Mouse (Mus musculus) Patski (cell line): Measurements from ENCODE around the gene Ssrp1. TPM values are rescaled to one million over a fixed set of nuclear protein-coding genes. Genes with fewer than 3 reads are reported as not detected.

ENCODE experiments used
- ATAC-seq: fragments of 100-300 bp; one replicate; pipeline ENCODE4 v1.8.0; 2021
- CTCF ChIA-PET: fragments of 350-600 bp; sonication (Branson Sonifier 250); formaldehyde crosslinking; loops from one replicate; lab custom pipeline; 2022; ENCODE audit warnings: inconsistent platforms; lab: Charles Lee
- POLR2A ChIA-PET: fragments of 350-600 bp; sonication (Branson Sonifier 250); formaldehyde crosslinking; loops from one replicate; lab custom pipeline; 2022; ENCODE audit warnings: antibody characterized with exemption, inconsistent platforms; lab: Charles Lee
- DNase-seq: peaks from one replicate; pipeline ENCODE4 v3.0.0-alpha.2; 2011; ENCODE audit warnings: low read depth, low spot score
- H3K27me3 ChIP-seq: fragments of 371-371 bp; one replicate; pipeline ENCODE4 v1.5.1; 2021
- CTCF ChIP-seq: fragments of 100-300 bp; IDR thresholded peaks from one replicate; pipeline ENCODE4 v1.5.1; 2021
- in situ Hi-C: fragments of 300-500 bp; cut with MboI; formaldehyde crosslinking; loops from 3 replicates; pipeline ENCODE4 v1.11.1; 2018; ENCODE audit warnings: low pct_unique_long_range_greater_than_20kb, mixed read lengths
- polyA plus RNA-seq: library from polyadenylated mRNA; unstranded; gene quantifications from one replicate; pipeline ENCODE4 v1.2.3, GENCODE M21; 2021

Gene Ssrp1
- polyA plus RNA-seq, 1 experiment from 2014 or later, result 224 TPM

GRCm38 (mm10) chr2:85067903-85068625 lies 31.0 kb downstream of the Ssrp1 start:
- DNase-seq, result no peak
- no peaks in the 10 kb centered on the region for H3K27me3 ChIP-seq
- CTCF ChIA-PET, result no interaction called here
- POLR2A ChIA-PET, result no interaction called here
- no peak for TF ChIP-seq CTCF
- in situ Hi-C loops, result loop anchor here (10.0 kb wide), 1 partner anchor 333 kb away; the partner anchor contains the start of gene Ypel4
- ATAC-seq, result no peak

GRCm38 (mm10) chr2:85068626-85069025 lies 31.6 kb downstream of the Ssrp1 start:
- ATAC-seq, result no peak
- TF ChIP-seq CTCF, result no peak
- POLR2A ChIA-PET, result interaction anchor here (0.6 kb wide), 1 partner anchor 9 kb away, joined by 3 read pairs; no protein-coding TSS in a partner anchor
- H3K27me3 ChIP-seq, result no peaks in the 10 kb centered on the region
- in situ Hi-C loops, result loop anchor here (10.0 kb wide), 1 partner anchor 334 kb away; the partner anchor contains the start of gene Ypel4
- no peak for DNase-seq
- CTCF ChIA-PET, result no interaction called here

- DNase-seq (no peak), ATAC-seq (no peak)
- TF ChIP-seq CTCF, result no peak
- POLR2A ChIA-PET, result no interaction called here
- no peaks in the 10 kb centered on the region for H3K27me3 ChIP-seq
- CTCF ChIA-PET, result interaction anchor here (1.3 kb wide), 1 partner anchor 26 kb away, joined by 4 read pairs; no protein-coding TSS in a partner anchor
- in situ Hi-C loops, result no loop called here
Observed at GRCm38 (mm10) chr2:85070086-85070485, 33.1 kb downstream of the Ssrp1 start.

- POLR2A ChIA-PET, result interaction anchor here (0.6 kb wide), 1 partner anchor 11 kb away, joined by 3 read pairs; no protein-coding TSS in a partner anchor
- CTCF ChIA-PET, result no interaction called here
- H3K27me3 ChIP-seq, result no peaks in the 10 kb centered on the region
- no peak for TF ChIP-seq CTCF
- ATAC-seq (no peak), DNase-seq (no peak)
- in situ Hi-C loops, result no loop called here
Observed at GRCm38 (mm10) chr2:85071921-85072320, 34.9 kb downstream of the Ssrp1 start.

GRCm38 (mm10) chr2:85073751-85074150 lies 36.7 kb downstream of the Ssrp1 start:
- no peak for ATAC-seq
- in situ Hi-C loops, result no loop called here
- POLR2A ChIA-PET, result no interaction called here
- H3K27me3 ChIP-seq, result no peaks in the 10 kb centered on the region
- no peak for DNase-seq
- CTCF ChIA-PET, result no interaction called here
- TF ChIP-seq CTCF, result no peak

GRCm38 (mm10) chr2:85088716-85089646 lies 51.9 kb downstream of the Ssrp1 start:
- ChIA-PET CTCF (interaction anchor here (0.7 to 3.2 kb wide), 3 partner anchors 9 to 12 kb away, joined by 3 to 11 read pairs (median 8); no protein-coding TSS in a partner anchor), POLR2A (no interaction called here)
- no peak for TF ChIP-seq CTCF
- no peak for DNase-seq
- in situ Hi-C loops, result no loop called here
- no peaks in the 10 kb centered on the region for H3K27me3 ChIP-seq
- peak; percentile 88 for ATAC-seq

- in situ Hi-C loops, result no loop called here
- ChIA-PET POLR2A (no interaction called here), CTCF (no interaction called here)
- ATAC-seq, result no peak
- H3K27me3 ChIP-seq, result no peaks in the 10 kb centered on the region
- no peak for DNase-seq
- TF ChIP-seq CTCF, result no peak
Observed at GRCm38 (mm10) chr2:85091325-85091724, 54.3 kb downstream of the Ssrp1 start.

- H3K27me3 ChIP-seq, result no peaks in the 10 kb centered on the region
- DNase-seq, result no peak
- no peak for ATAC-seq
- ChIA-PET POLR2A (no interaction called here), CTCF (no interaction called here)
- in situ Hi-C loops, result no loop called here
- TF ChIP-seq CTCF, result no peak
Observed at GRCm38 (mm10) chr2:85093376-85093775, 56.3 kb downstream of the Ssrp1 start.

- no peak for ATAC-seq
Observed at GRCm38 (mm10) chr2:85095906-85096305, 58.9 kb downstream of the Ssrp1 start.

More at GRCm38 (mm10) chr2:85095906-85096305, 58.9 kb downstream of the Ssrp1 start:
- ChIA-PET CTCF (interaction anchor here (0.8 to 1.2 kb wide), 2 partner anchors 9 to 26 kb away, joined by 3 to 4 read pairs; no protein-coding TSS in a partner anchor), POLR2A (interaction anchor here (0.6 to 2.3 kb wide), 3 partner anchors 9 to 61 kb away, joined by 3 to 5 read pairs (median 3); no protein-coding TSS in a partner anchor)
- DNase-seq, result no peak
- in situ Hi-C loops, result no loop called here
- no peaks in the 10 kb centered on the region for H3K27me3 ChIP-seq
- TF ChIP-seq CTCF, result no peak

Other genes starting within 250 kb of the Ssrp1 start
- gene Ube2l6, start 238.4 kb upstream of the Ssrp1 start, polyA plus RNA-seq, result 4.7 TPM
- not detected for gene Smtnl1, start 214.6 kb upstream of the Ssrp1 start, polyA plus RNA-seq
- gene Timm10, start 210.2 kb upstream of the Ssrp1 start, polyA plus RNA-seq, result 56.5 TPM
- 0.22 TPM for gene Slc43a1, start 198.4 kb upstream of the Ssrp1 start, polyA plus RNA-seq
- 0.82 TPM for gene Rtn4rl2, start 150.5 kb upstream of the Ssrp1 start, polyA plus RNA-seq
- gene Slc43a3, start 100.7 kb upstream of the Ssrp1 start, polyA plus RNA-seq, result not detected
- gene Prg2, start 56.8 kb upstream of the Ssrp1 start, polyA plus RNA-seq, result not detected
- not detected for gene Prg3, start 49.0 kb upstream of the Ssrp1 start, polyA plus RNA-seq
- gene P2rx3, start 228 bp downstream of the Ssrp1 start, polyA plus RNA-seq, result 0.27 TPM
- 105 TPM for gene Tnks1bp1, start 10.8 kb downstream of the Ssrp1 start, polyA plus RNA-seq
- gene Aplnr, start 99.0 kb downstream of the Ssrp1 start, polyA plus RNA-seq, result 0.12 TPM
- 0.03 TPM for gene Lrrc55, start 160.0 kb downstream of the Ssrp1 start, polyA plus RNA-seq